Mouse (Mus musculus): Measurements from ENCODE around the gene Cd5. TPM values are rescaled to one million over a fixed set of nuclear protein-coding genes. Genes with fewer than 3 reads are reported as not detected.

The Cd5 gene
- polyA plus RNA-seq, 1 experiment from 2014 or later = 0.68 TPM

DNA sequence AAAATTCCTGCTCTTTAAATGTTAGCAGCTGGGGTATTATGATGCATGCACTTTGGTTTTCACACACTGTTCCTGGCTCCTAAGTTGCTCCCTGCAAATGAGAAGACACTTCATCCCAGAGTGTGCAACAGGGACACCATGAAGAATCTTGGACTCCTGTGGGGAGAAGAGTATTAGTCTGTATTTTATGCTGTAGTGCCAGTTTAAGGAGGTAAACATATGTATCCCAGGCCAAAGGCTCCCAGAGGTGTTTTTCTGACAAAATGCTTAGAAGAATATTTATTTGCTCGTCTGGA lies 60.1 kb downstream of the Cd5 start:
- no peak for TF ChIP-seq EP300 (IDR thresholded peaks at IDR 0.05)
- TF ChIP-seq CTCF (IDR thresholded peaks at IDR 0.05) = no peak
- DNase-seq (ENCODE audit: low spot score) (no peak), ATAC-seq (no peak)
- Histone ChIP-seq H3K4me1 (ENCODE audit: insufficient read depth, low read depth, low read length) (no peaks in the 10 kb centered on the region), H3K9ac (replicated peaks; ENCODE audit: low read depth) (no peak overlapping the region), H3K27me3 (replicated peaks; ENCODE audit: insufficient read depth, low read length) (no peaks in the 10 kb centered on the region), H3K36me3 (ENCODE audit: insufficient read depth, low read length) (no peaks in the 10 kb centered on the region), H3K27ac (ENCODE audit: low read length) (no peak overlapping the region), H3K9me3 (ENCODE audit: low read length) (no peaks in the 10 kb centered on the region), H3K4me2 (replicated peaks; ENCODE audit: low read depth, low read length) (no peak overlapping the region), H3K4me3 (ENCODE audit: low read depth, low read length) (no peak overlapping the region)
- WGBS = 71% methylated on average over 1 of the region's 1 CpGs

DNA sequence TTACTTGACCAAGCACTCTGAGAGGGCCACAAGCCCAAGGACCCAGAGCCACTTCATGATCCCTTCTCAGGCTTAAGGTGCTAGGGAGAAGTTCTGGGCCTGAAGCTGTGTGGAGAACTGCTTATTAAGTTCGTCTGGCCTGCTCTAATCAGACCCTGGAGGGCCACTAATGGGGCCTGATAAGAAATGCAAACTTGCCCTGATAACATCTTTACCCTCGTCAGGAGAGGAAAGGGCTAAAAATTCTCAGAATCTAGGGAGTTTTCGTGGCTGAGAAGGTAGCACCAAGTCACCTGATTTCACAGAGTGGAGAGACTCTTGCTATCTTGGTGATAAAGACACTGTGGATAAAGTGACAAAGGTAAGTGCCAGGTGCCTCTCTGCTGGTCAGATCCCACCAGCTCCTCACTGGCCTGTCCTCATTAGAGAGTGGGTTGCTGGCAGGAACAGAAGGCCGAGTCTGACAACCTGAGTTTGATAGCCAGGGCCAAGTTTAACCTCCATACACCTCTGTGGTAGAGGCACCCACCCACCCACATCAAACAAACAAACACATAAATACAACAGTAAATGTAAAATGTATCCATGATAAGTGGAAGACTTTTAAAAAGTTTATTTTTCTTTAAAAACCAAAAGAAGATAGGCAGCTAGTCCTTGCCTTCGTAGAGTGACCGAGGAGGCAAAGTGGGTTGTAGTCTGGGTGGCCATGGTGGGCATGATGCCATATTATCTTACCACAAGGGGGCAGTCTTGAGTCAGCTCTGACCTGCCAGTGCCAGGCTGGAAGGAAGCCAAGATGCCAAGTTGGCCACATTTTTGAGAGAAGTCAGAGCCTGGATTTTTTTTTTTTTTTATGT lies 60.7 kb downstream of the Cd5 start, which contains the start of gene Pga5:
Gene Pga5, minus strand, starts transcription at position 157 of the 857 bp plus-strand sequence.
- H3K4me1 ChIP-seq (ENCODE audit: insufficient read depth, low read depth, low read length) = no peaks in the 10 kb centered on the region
- no peak within 1 kb of the TSS for H3K9ac ChIP-seq (replicated peaks; ENCODE audit: low read depth)
- WGBS = 19% methylated on average over 6 of the region's 6 CpGs
- no peaks in the 10 kb centered on the region for H3K27me3 ChIP-seq (replicated peaks; ENCODE audit: insufficient read depth, low read length)
- DNase-seq (ENCODE audit: low spot score) = peak; percentile 84
- no peak within 1 kb of the TSS for H3K4me3 ChIP-seq (ENCODE audit: low read depth, low read length)
- H3K27ac ChIP-seq (ENCODE audit: low read length) = no peak within 1 kb of the TSS
- H3K9me3 ChIP-seq (ENCODE audit: low read length) = no peaks in the 10 kb centered on the region
- H3K4me2 ChIP-seq (replicated peaks; ENCODE audit: low read depth, low read length) = no peak within 1 kb of the TSS
- 0 out of 2 replicates have a peak, but pooled peaks have one; percentile 55 for ATAC-seq
- TF ChIP-seq CTCF (IDR thresholded peaks at IDR 0.05) = peak; percentile 96
- TF ChIP-seq EP300 (IDR thresholded peaks at IDR 0.05) = no peak
- H3K36me3 ChIP-seq (ENCODE audit: insufficient read depth, low read length) = no peaks in the 10 kb centered on the region

DNA sequence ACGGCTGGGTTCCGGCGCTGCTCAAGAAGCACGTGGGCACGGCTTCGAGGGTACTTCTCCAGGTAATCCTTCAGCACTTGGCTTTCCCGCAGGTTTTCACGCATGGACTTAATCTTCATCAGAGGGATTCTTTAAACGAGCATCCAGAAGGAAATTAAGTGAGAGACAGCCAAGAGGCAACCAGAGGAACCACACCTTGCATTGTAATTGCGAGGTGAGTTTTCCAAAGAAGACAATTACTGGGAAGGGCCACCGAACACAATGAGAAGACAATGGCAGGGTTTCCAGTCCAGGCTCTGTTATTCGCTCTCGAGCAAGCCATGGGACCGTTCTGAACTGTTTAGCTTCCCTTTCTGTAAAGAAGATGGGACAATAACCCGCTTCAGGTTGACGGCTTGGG lies 62.1 kb downstream of the Cd5 start:
- H3K27ac ChIP-seq (ENCODE audit: low read length) = no peak overlapping the region
- WGBS = 70% methylated on average over 16 of the region's 16 CpGs
- no peak for ATAC-seq

DNA sequence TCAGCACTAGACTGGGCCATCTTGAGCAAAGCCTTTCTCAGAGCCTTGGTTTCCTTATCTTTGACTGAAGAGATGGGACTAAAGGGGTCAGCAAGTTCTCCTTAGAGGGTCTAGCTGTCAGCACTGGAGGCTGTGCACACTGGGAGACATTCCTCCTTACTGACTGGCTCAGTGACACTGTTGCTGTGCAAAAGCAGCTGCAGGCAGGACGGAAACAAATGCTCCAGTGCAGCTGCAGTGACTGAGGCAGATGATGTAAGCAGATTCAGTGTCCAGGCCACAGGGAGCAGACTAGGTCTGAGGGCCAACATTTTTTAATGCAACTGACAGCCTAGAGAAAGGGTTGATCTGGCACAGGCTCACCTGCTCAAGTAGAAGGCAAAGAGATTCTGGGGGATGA lies 65.5 kb downstream of the Cd5 start:
- no peaks in the 10 kb centered on the region for H3K4me1 ChIP-seq (ENCODE audit: insufficient read depth, low read depth, low read length)
- no peaks in the 10 kb centered on the region for H3K9me3 ChIP-seq (ENCODE audit: low read length)
- no peak overlapping the region for H3K4me2 ChIP-seq (replicated peaks; ENCODE audit: low read depth, low read length)
- no peak overlapping the region for H3K27ac ChIP-seq (ENCODE audit: low read length)
- WGBS = 46% methylated on average over 1 of the region's 1 CpGs
- H3K9ac ChIP-seq (replicated peaks; ENCODE audit: low read depth) = no peak overlapping the region
- no peaks in the 10 kb centered on the region for H3K36me3 ChIP-seq (ENCODE audit: insufficient read depth, low read length)
- DNase-seq (ENCODE audit: low spot score) (no peak), ATAC-seq (no peak)
- no peak for TF ChIP-seq CTCF (IDR thresholded peaks at IDR 0.05)
- TF ChIP-seq EP300 (IDR thresholded peaks at IDR 0.05) = no peak
- H3K27me3 ChIP-seq (replicated peaks; ENCODE audit: insufficient read depth, low read length) = no peaks in the 10 kb centered on the region
- no peak overlapping the region for H3K4me3 ChIP-seq (ENCODE audit: low read depth, low read length)

More for the DNA sequence above, 62.1 kb downstream of the Cd5 start:
- Histone ChIP-seq H3K9ac (replicated peaks; ENCODE audit: low read depth) (no peak overlapping the region), H3K9me3 (ENCODE audit: low read length) (no peaks in the 10 kb centered on the region), H3K36me3 (ENCODE audit: insufficient read depth, low read length) (no peaks in the 10 kb centered on the region), H3K27me3 (replicated peaks; ENCODE audit: insufficient read depth, low read length) (no peaks in the 10 kb centered on the region), H3K4me1 (ENCODE audit: insufficient read depth, low read depth, low read length) (no peaks in the 10 kb centered on the region), H3K4me2 (replicated peaks; ENCODE audit: low read depth, low read length) (no peak overlapping the region), H3K4me3 (ENCODE audit: low read depth, low read length) (no peak overlapping the region)
- TF ChIP-seq EP300 (IDR thresholded peaks at IDR 0.05) (no peak), CTCF (IDR thresholded peaks at IDR 0.05) (no peak)
- DNase-seq (ENCODE audit: low spot score) = no peak

DNA sequence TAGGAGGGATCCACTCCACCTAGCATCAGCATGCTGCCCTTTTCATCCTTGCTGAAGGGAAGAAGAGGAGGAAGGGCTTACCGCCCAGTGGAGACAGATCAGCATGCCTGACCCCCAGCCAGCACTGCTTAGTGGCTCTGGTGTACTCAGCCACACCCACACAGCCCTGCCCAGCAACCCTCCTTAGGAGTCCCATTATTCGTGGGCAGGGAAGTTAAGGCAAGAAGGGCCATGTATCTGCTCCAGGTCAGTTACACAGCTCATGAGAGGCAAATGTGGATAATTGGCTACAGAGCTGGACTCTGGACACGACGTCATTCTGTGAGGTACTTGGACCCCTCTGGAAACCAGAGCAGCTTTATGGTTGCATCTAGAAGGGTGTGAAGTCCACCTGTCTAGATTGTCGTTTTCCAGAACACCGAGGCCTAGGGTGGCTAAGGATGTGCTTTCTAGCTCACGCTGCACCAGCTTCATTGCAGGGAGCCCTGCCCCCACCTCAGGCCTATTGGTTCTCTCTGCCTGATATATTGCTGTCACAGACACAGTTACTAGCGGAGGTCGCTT lies 66.9 kb downstream of the Cd5 start:
- ATAC-seq (no peak), DNase-seq (ENCODE audit: low spot score) (no peak)
- WGBS = 68% methylated on average over 9 of the region's 9 CpGs
- Histone ChIP-seq H3K4me2 (replicated peaks; ENCODE audit: low read depth, low read length) (no peak overlapping the region), H3K27ac (ENCODE audit: low read length) (no peak overlapping the region), H3K9me3 (ENCODE audit: low read length) (no peaks in the 10 kb centered on the region), H3K9ac (replicated peaks; ENCODE audit: low read depth) (no peak overlapping the region), H3K4me1 (ENCODE audit: insufficient read depth, low read depth, low read length) (no peaks in the 10 kb centered on the region), H3K4me3 (ENCODE audit: low read depth, low read length) (no peak overlapping the region), H3K36me3 (ENCODE audit: insufficient read depth, low read length) (no peaks in the 10 kb centered on the region), H3K27me3 (replicated peaks; ENCODE audit: insufficient read depth, low read length) (no peaks in the 10 kb centered on the region)
- TF ChIP-seq EP300 (IDR thresholded peaks at IDR 0.05) (no peak), CTCF (IDR thresholded peaks at IDR 0.05) (no peak)

DNA sequence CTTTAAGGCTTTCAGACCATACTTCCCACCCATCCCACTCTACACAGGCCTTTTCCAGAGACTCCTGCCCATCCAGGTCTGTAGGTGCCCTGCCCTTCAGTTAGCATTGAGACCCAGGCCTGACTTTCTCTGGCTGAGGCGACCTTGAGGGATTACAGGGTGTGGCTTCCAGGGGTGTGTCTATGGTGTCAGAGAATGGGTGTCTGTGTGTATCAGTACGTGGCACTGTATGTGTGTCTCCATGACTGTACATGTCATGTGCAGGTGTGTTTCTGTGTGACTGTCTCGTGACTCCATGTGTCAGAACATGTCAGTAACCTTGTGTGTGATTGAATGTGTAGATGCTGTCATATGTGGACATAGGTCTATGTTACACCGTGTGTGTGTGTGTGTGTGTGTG lies 67.5 kb downstream of the Cd5 start:
- no peaks in the 10 kb centered on the region for H3K9me3 ChIP-seq (ENCODE audit: low read length)
- no peak overlapping the region for H3K4me2 ChIP-seq (replicated peaks; ENCODE audit: low read depth, low read length)
- 78% methylated on average over 4 of the region's 4 CpGs for WGBS
- H3K36me3 ChIP-seq (ENCODE audit: insufficient read depth, low read length) = no peaks in the 10 kb centered on the region
- H3K27ac ChIP-seq (ENCODE audit: low read length) = no peak overlapping the region
- no peaks in the 10 kb centered on the region for H3K4me1 ChIP-seq (ENCODE audit: insufficient read depth, low read depth, low read length)
- H3K9ac ChIP-seq (replicated peaks; ENCODE audit: low read depth) = no peak overlapping the region
- H3K27me3 ChIP-seq (replicated peaks; ENCODE audit: insufficient read depth, low read length) = no peaks in the 10 kb centered on the region
- ATAC-seq = no peak
- DNase-seq (ENCODE audit: low spot score) = no peak
- no peak for TF ChIP-seq CTCF (IDR thresholded peaks at IDR 0.05)
- TF ChIP-seq EP300 (IDR thresholded peaks at IDR 0.05) = no peak
- H3K4me3 ChIP-seq (ENCODE audit: low read depth, low read length) = no peak overlapping the region

Other genes with a start within 250 kb of the Cd5 start
- gene Cpsf7, start 213.7 kb downstream of the Cd5 start, polyA plus RNA-seq (2015; fragmentation: Nextera tagmentation; extraction: Ambion mirVana) = 19.8 and 20.0 TPM in 2 replicates
- gene Sdhaf2, start 212.9 kb downstream of the Cd5 start, polyA plus RNA-seq (2015; fragmentation: Nextera tagmentation; extraction: Ambion mirVana) = 46.4 and 49.8 TPM in 2 replicates
- gene Tmem216, start 182.8 kb downstream of the Cd5 start, polyA plus RNA-seq (2015; fragmentation: Nextera tagmentation; extraction: Ambion mirVana) = 43.0 and 44.5 TPM in 2 replicates
- gene Cyb561a3, start 161.8 kb downstream of the Cd5 start, polyA plus RNA-seq (2015; fragmentation: Nextera tagmentation; extraction: Ambion mirVana) = 42.3 and 48.1 TPM in 2 replicates
- 19.4 and 21.6 TPM in 2 replicates for gene Tmem138, start 161.6 kb downstream of the Cd5 start, polyA plus RNA-seq (2015; fragmentation: Nextera tagmentation; extraction: Ambion mirVana)
- 178 and 181 TPM in 2 replicates for gene Ddb1, start 133.7 kb downstream of the Cd5 start, polyA plus RNA-seq (2015; fragmentation: Nextera tagmentation; extraction: Ambion mirVana)
- gene Tkfc, start 133.3 kb downstream of the Cd5 start, polyA plus RNA-seq (2015; fragmentation: Nextera tagmentation; extraction: Ambion mirVana) = 7.3 TPM in 2 replicates
- 0.08 TPM in 1 of 2 replicates, not detected in the other for gene Vwce, start 104.8 kb downstream of the Cd5 start, polyA plus RNA-seq (2015; fragmentation: Nextera tagmentation; extraction: Ambion mirVana)
- gene Pga5, start 60.9 kb downstream of the Cd5 start, polyA plus RNA-seq (2015; fragmentation: Nextera tagmentation; extraction: Ambion mirVana) = not detected in 2 replicates
- 23.4 and 25.2 TPM in 2 replicates for gene Vps37c, start 50.3 kb downstream of the Cd5 start, polyA plus RNA-seq (2015; fragmentation: Nextera tagmentation; extraction: Ambion mirVana)
- gene Cd6, start 91.1 kb upstream of the Cd5 start, polyA plus RNA-seq (2015; fragmentation: Nextera tagmentation; extraction: Ambion mirVana) = not detected in 2 replicates
- 3.0 and 3.7 TPM in 2 replicates for gene Slc15a3, start 100.7 kb upstream of the Cd5 start, polyA plus RNA-seq (2015; fragmentation: Nextera tagmentation; extraction: Ambion mirVana)
- gene Tmem132a, start 130.9 kb upstream of the Cd5 start, polyA plus RNA-seq (2015; fragmentation: Nextera tagmentation; extraction: Ambion mirVana) = 15.1 and 18.9 TPM in 2 replicates
- gene Tmem109, start 143.0 kb upstream of the Cd5 start, polyA plus RNA-seq (2015; fragmentation: Nextera tagmentation; extraction: Ambion mirVana) = 143 and 155 TPM in 2 replicates
- gene Prpf19, start 156.2 kb upstream of the Cd5 start, polyA plus RNA-seq (2015; fragmentation: Nextera tagmentation; extraction: Ambion mirVana) = 18.8 and 22.4 TPM in 2 replicates
- not detected in 2 replicates for gene Zp1, start 181.6 kb upstream of the Cd5 start, polyA plus RNA-seq (2015; fragmentation: Nextera tagmentation; extraction: Ambion mirVana)
- 0.36 and 0.45 TPM in 2 replicates for gene Ptgdr2, start 198.2 kb upstream of the Cd5 start, polyA plus RNA-seq (2015; fragmentation: Nextera tagmentation; extraction: Ambion mirVana)
- 13.5 and 14.7 TPM in 2 replicates for gene Ccdc86, start 210.3 kb upstream of the Cd5 start, polyA plus RNA-seq (2015; fragmentation: Nextera tagmentation; extraction: Ambion mirVana)
- gene Ms4a10, start 235.7 kb upstream of the Cd5 start, polyA plus RNA-seq (2015; fragmentation: Nextera tagmentation; extraction: Ambion mirVana) = not detected in 2 replicates